Mouse (Mus musculus) limb, embryonic 11.5 days (tissue): ENCODE measurements around the gene Olfr464. TPM values are rescaled to one million over a fixed set of nuclear protein-coding genes. Genes with fewer than 3 reads are reported as not detected.
"Not testable (repeated sequence)": the region's sequence is repeated elsewhere in the genome, so short reads cannot be mapped to it uniquely, and the experiment has no call there.

Experiments used
- ATAC-seq: fragments of 200-750 bp; cut with Nextera tagmentation; 2 replicates; pipeline ENCODE4 v1.8.0; 2017; ENCODE audit warnings: low read depth; ENCODE audit not compliant: insufficient number of reproducible peaks, low FRiP score, low TSS enrichment
- DNase-seq: peaks from one replicate; pipeline ENCODE4 v3.0.0-alpha.2; 2015; ENCODE audit warnings: low spot score
- H3K27ac ChIP-seq: fragments of 300-500 bp; sonication (generic); replicated peaks from 2 replicates; pipeline ENCODE4 v1.5.1; 2014; ENCODE audit warnings: low read depth, mild to moderate bottlenecking, low read length
- H3K27me3 ChIP-seq: fragments of 300-500 bp; sonication (generic); 2 replicates; pipeline ENCODE4 v1.6.1; 2014; ENCODE audit warnings: mild to moderate bottlenecking, low read length, mixed read lengths; ENCODE audit not compliant: control insufficient read depth, insufficient read depth
- H3K36me3 ChIP-seq: fragments of 300-500 bp; sonication (generic); 2 replicates; pipeline ENCODE4 v1.6.1; 2014; ENCODE audit warnings: mild to moderate bottlenecking, low read length, moderate library complexity, mixed read lengths; ENCODE audit not compliant: control insufficient read depth, insufficient read depth
- H3K4me1 ChIP-seq: fragments of 300-500 bp; sonication (generic); 2 replicates; pipeline ENCODE4 v1.6.1; 2014; ENCODE audit warnings: low read length, mixed read lengths; ENCODE audit not compliant: control insufficient read depth, insufficient read depth
- H3K4me2 ChIP-seq: fragments of 300-500 bp; sonication (generic); 2 replicates; pipeline ENCODE4 v1.6.1; 2014; ENCODE audit warnings: low read depth, mild to moderate bottlenecking, moderate library complexity; ENCODE audit not compliant: severe bottlenecking
- H3K4me3 ChIP-seq: fragments of 300-500 bp; sonication (generic); 2 replicates; pipeline ENCODE4 v1.5.1; 2014; ENCODE audit warnings: low read depth, low read length
- H3K9ac ChIP-seq: fragments of 300-500 bp; sonication (generic); 2 replicates; pipeline ENCODE4 v1.6.1; 2014; ENCODE audit warnings: mild to moderate bottlenecking, low read length
- H3K9me3 ChIP-seq: fragments of 300-500 bp; sonication (generic); 2 replicates; pipeline ENCODE4 v1.6.1; 2016; ENCODE audit warnings: low read length; ENCODE audit not compliant: control insufficient read depth
- WGBS: fragments of 180-500 bp; shearing (Covaris S2); extraction: QIAGEN DNeasy Blood & Tissue Kit; methylation state at CpG from one replicate; pipeline ENCODE4 v1.1.7; 2014; 5-methylcytosine and 5-hydroxymethylcytosine counted together
- polyA plus RNA-seq: library from polyadenylated mRNA; unstranded; fragments of >200 nt; fragmentation: Nextera tagmentation; extraction: Ambion mirVana; gene quantifications from 2 replicates; pipeline ENCODE4 v1.2.1, GENCODE M21; 2014

The Olfr464 gene
- polyA plus RNA-seq, 1 experiment from 2014 or later, result not detected

GRCm38 (mm10) chr11:87883493-87883892 is 37.3 kb downstream of the Olfr464 start:
- no peaks in the 10 kb centered on the region for H3K27me3 ChIP-seq
- no peaks in the 10 kb centered on the region for H3K4me1 ChIP-seq
- H3K4me3 ChIP-seq, result no peak overlapping the region
- H3K9me3 ChIP-seq, result no peaks in the 10 kb centered on the region
- no peak overlapping the region for H3K4me2 ChIP-seq
- no peak overlapping the region for H3K27ac ChIP-seq
- DNase-seq (peak; percentile 35), ATAC-seq (no peak)
- WGBS, result 45% methylated on average over 5 of the region's 5 CpGs
- H3K9ac ChIP-seq, result no peak overlapping the region
- H3K36me3 ChIP-seq, result no peaks in the 10 kb centered on the region

- Histone ChIP-seq H3K4me2 (no peak overlapping the region), H3K9ac (no peak overlapping the region), H3K4me3 (no peak overlapping the region), H3K4me1 (no peaks in the 10 kb centered on the region), H3K27ac (no peak overlapping the region), H3K27me3 (no peaks in the 10 kb centered on the region), H3K9me3 (no peaks in the 10 kb centered on the region), H3K36me3 (no peaks in the 10 kb centered on the region)
- 65% methylated on average over 4 of the region's 4 CpGs for WGBS
- ATAC-seq (no peak), DNase-seq (no peak)
Observed at GRCm38 (mm10) chr11:87881714-87882113, 39.1 kb downstream of the Olfr464 start.

- no peak overlapping the region for H3K9ac ChIP-seq
- ATAC-seq, result no peak
- DNase-seq, result no peak
- no peaks in the 10 kb centered on the region for H3K36me3 ChIP-seq
- no peaks in the 10 kb centered on the region for H3K4me1 ChIP-seq
- H3K27me3 ChIP-seq, result no peaks in the 10 kb centered on the region
- no peaks in the 10 kb centered on the region for H3K9me3 ChIP-seq
- H3K4me2 ChIP-seq, result no peak overlapping the region
- H3K27ac ChIP-seq, result no peak overlapping the region
- H3K4me3 ChIP-seq, result no peak overlapping the region
- WGBS, result 58% methylated on average over 9 of the region's 9 CpGs
Observed at GRCm38 (mm10) chr11:87879826-87880225, 40.9 kb downstream of the Olfr464 start.

- H3K27me3 ChIP-seq, result no peaks in the 10 kb centered on the region
- H3K36me3 ChIP-seq, result no peaks in the 10 kb centered on the region
- ATAC-seq, result no peak
- no peak within 1 kb of the TSS for H3K4me3 ChIP-seq
- no peaks in the 10 kb centered on the region for H3K9me3 ChIP-seq
- no peak within 1 kb of the TSS for H3K9ac ChIP-seq
- DNase-seq, result no peak
- 83% methylated on average over 6 of the region's 6 CpGs for WGBS
- H3K27ac ChIP-seq, result no peak within 1 kb of the TSS
- H3K4me1 ChIP-seq, result no peaks in the 10 kb centered on the region
- H3K4me2 ChIP-seq, result no peak within 1 kb of the TSS
Observed at GRCm38 (mm10) chr11:87875436-87875835, 45.3 kb downstream of the Olfr464 start, which contains the start of gene Epx. Gene Epx (minus strand): TSS chr11:87875536.

GRCm38 (mm10) chr11:87871766-87872165 is 49.0 kb downstream of the Olfr464 start:
- WGBS, result 47% methylated on average over 8 of the region's 8 CpGs
- DNase-seq (no peak), ATAC-seq (no peak)
- Histone ChIP-seq H3K4me1 (no peaks in the 10 kb centered on the region), H3K4me2 (no peak overlapping the region), H3K27me3 (no peaks in the 10 kb centered on the region), H3K9me3 (no peaks in the 10 kb centered on the region), H3K4me3 (no peak overlapping the region), H3K27ac (no peak overlapping the region), H3K9ac (no peak overlapping the region), H3K36me3 (no peaks in the 10 kb centered on the region)

- no peaks in the 10 kb centered on the region for H3K27me3 ChIP-seq
- ATAC-seq (no peak), DNase-seq (no peak)
- no peaks in the 10 kb centered on the region for H3K4me1 ChIP-seq
- no peaks in the 10 kb centered on the region for H3K36me3 ChIP-seq
- 77% methylated on average over 2 of the region's 2 CpGs for WGBS
- H3K27ac ChIP-seq, result no peak overlapping the region
- H3K4me2 ChIP-seq, result no peak overlapping the region
- H3K9me3 ChIP-seq, result no peaks in the 10 kb centered on the region
- no peak overlapping the region for H3K9ac ChIP-seq
- H3K4me3 ChIP-seq, result no peak overlapping the region
Observed at GRCm38 (mm10) chr11:87870096-87870495, 50.7 kb downstream of the Olfr464 start.

- not testable (repeated sequence) for ATAC-seq, H3K27ac ChIP-seq, H3K9ac ChIP-seq, H3K27me3 ChIP-seq, H3K4me1 ChIP-seq, H3K9me3 ChIP-seq, H3K4me3 ChIP-seq, H3K4me2 ChIP-seq, DNase-seq, H3K36me3 ChIP-seq
- 81% methylated on average over 1 of the region's 2 CpGs for WGBS
Observed at GRCm38 (mm10) chr11:87866891-87867290, 53.9 kb downstream of the Olfr464 start.

Other genes with a start within 250 kb of the Olfr464 start
- 184 TPM in 2 replicates for gene Supt4a, start 183.4 kb downstream of the Olfr464 start, polyA plus RNA-seq
- gene Tspoap1, start 160.4 kb downstream of the Olfr464 start, polyA plus RNA-seq, result 1.7 and 2.4 TPM in 2 replicates
- 3.7 and 5.7 TPM in 2 replicates for gene Mpo, start 127.4 kb downstream of the Olfr464 start, polyA plus RNA-seq
- gene Lpo, start 92.7 kb downstream of the Olfr464 start, polyA plus RNA-seq, result not detected in 2 replicates
- gene Mks1, start 67.8 kb downstream of the Olfr464 start, polyA plus RNA-seq, result 14.3 and 14.9 TPM in 2 replicates
- 0.08 TPM in 1 of 2 replicates, not detected in the other for gene Epx, start 45.4 kb downstream of the Olfr464 start, polyA plus RNA-seq
- gene Olfr462, start 28.7 kb downstream of the Olfr464 start, polyA plus RNA-seq, result not detected in 2 replicates
- gene Olfr463, start 23.6 kb downstream of the Olfr464 start, polyA plus RNA-seq, result not detected in 2 replicates
- 16.8 and 18.6 TPM in 2 replicates for gene Dynll2, start 66.6 kb upstream of the Olfr464 start, polyA plus RNA-seq
- 500 and 537 TPM in 2 replicates for gene Srsf1, start 126.4 kb upstream of the Olfr464 start, polyA plus RNA-seq
- 63.7 and 67.5 TPM in 2 replicates for gene Vezf1, start 147.3 kb upstream of the Olfr464 start, polyA plus RNA-seq
- 14.3 and 15.7 TPM in 2 replicates for gene Cuedc1, start 177.1 kb upstream of the Olfr464 start, polyA plus RNA-seq